Mouse (Mus musculus) c-Kit-positive CD71-positive TER-119-positive erythroid progenitor cells, embryonic 14.5 days (primary cell): Measurements from ENCODE around the gene Neurog2.
A peak's percentile ranks its signal among the peaks of the same experiment; 100 is the strongest.

Experiments
- DNase-seq: peaks from one replicate; pipeline ENCODE4 v3.0.0-alpha.2; 2013; ENCODE audit warnings: low spot score

The Neurog2 gene

DNA sequence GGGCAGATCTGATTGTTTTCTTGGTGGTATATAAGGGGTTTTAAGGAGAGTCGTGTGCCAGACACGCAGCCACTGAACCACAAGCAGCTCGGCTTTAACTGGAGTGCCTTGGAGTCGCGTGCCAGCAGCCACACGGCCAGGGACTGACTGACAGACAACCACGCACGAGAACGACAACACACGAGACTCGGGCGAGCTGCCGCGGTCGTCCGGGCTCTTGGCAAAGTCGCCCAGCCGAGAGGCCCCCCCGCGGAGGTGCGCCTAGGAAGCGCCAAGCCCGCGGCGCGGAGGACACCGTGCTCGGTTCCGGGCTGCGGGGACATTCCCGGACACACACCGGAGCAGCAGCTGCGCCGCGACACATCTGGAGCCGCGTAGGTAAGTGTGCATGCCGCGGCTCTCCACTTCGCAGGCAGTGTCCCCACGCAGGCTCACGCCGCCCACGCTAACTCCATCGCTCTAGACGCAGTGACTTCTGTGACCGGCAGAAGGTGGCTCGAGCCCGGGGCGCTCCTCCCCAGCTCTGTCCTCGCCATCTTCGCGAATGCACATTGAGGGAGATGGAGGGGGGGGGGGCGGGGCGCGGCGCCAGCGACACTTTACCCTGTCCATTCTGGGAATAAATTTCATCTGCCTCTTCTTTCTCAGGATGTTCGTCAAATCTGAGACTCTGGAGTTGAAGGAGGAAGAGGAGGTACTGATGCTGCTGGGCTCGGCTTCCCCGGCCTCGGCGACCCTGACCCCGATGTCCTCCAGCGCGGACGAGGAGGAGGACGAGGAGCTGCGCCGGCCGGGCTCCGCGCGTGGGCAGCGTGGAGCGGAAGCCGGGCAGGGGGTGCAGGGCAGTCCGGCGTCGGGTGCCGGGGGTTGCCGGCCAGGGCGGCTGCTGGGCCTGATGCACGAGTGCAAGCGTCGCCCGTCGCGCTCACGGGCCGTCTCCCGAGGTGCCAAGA, at the start of gene Neurog2:
Neurog2 (plus strand) TSS at position 56 of the 953 bp plus-strand sequence.
- DNase-seq, result no peak

DNA sequence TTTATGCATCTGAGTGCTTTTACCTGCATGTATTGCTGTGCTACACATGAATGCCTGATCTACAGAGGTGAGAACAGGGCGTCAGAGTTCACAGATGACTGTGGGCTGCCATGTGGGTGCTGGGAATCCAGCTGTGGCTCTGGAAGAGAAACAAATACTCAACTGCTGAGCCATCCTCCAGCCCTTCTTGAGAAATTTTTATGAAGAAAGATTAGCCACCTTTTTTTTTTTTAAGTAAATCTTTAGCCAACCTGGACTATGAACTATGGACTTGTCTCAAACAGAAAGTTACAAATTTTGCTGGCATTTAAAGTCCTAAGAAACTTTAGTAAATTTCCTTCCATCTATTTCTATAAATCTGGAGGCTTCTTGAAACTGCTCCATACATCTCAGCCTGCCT, 35.8 kb upstream of the Neurog2 start:
- DNase-seq, result no peak

DNA sequence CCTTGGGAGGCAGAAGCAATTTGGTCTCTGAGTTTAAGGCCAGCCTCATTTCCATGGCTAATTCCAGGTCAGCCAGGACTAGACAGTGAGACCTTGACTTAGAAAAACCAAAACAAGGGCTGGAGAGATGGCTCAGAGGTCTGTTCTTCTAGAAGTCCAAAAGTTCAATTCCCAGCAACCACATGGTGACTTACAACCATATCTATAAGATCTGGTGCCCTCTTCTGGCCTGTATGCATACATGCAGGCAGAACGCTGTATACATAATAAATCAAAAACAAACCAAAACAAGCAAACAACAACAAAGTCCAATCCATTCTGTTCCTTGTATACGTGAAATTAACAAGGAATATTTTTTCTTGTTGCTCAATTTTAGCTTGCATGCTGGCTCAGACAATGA, 24.8 kb upstream of the Neurog2 start:
- no peak for DNase-seq

DNA sequence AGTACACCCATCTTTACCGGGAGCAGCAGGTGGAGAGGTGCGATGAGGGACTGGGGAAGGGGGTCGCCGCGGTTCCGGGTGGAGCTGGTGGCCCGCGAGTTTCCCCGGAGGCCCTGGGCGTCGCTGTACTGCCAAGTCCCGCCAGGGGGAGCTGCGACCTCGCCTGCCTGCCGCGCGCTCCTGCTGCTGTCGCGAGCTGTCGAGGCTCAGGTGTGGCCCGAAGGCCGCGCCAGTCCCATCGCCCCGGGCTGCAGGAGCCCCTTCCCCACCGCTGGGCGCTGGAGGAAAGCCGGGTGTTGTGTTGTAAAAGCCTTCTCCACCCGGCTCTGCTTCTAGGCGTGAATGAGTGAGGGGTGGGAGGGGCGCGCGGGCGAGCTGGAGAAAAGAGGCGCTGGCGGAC, 7.6 kb upstream of the Neurog2 start:
- peak; percentile 53 for DNase-seq

DNA sequence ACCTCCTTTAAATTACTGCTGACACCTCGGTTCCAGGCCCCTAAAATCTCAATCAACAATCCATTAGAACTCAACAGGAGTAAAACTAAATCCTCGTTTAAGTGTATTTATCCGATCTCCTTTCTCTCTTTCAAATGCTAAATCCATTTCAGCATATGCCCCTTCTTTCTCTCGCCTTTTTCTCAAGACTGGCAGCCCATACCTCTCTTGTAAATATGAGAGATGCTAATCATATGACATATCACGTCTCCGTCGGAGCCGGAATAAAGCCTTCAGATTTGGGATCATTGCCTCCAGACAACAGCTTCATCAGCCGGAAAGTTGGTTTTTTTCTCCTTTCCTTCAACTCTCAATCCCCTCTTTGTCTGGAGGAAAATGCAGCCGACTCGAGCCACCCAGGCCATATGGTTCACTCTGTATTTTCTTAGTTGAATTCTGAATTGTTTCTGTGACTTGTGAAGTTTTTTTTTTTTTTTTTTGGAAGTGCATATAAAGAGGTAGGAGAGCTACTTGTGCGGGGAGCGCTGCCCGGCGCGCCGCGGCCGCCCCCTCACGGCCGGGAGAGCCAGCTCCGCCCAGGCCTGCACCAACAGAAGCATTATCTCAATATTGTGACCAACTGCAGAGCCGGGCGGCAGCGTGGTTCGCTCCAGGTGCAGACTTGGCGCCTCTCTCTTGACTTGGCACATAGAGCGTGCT, 7.1 kb upstream of the Neurog2 start:
- peak; percentile 20 for DNase-seq

DNA sequence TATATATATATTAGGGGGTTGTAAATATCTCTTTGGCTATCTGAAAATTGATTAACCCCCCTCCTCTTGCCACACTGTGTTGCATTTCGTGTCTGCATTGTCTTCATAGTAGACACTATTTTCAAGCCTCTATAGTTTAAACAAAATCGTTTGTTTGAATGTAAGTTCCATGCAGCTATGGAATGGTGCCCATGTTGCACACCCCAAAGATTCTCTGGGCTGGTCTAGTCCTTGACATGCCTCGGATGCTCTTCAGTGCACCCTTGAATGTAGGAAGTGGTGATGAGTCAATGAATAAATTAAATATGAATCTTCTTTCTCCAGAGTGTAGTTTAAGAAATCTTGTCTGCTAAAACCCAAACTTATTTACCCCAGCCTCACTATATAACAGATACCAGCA, 6.4 kb upstream of the Neurog2 start:
- DNase-seq, result no peak

DNA sequence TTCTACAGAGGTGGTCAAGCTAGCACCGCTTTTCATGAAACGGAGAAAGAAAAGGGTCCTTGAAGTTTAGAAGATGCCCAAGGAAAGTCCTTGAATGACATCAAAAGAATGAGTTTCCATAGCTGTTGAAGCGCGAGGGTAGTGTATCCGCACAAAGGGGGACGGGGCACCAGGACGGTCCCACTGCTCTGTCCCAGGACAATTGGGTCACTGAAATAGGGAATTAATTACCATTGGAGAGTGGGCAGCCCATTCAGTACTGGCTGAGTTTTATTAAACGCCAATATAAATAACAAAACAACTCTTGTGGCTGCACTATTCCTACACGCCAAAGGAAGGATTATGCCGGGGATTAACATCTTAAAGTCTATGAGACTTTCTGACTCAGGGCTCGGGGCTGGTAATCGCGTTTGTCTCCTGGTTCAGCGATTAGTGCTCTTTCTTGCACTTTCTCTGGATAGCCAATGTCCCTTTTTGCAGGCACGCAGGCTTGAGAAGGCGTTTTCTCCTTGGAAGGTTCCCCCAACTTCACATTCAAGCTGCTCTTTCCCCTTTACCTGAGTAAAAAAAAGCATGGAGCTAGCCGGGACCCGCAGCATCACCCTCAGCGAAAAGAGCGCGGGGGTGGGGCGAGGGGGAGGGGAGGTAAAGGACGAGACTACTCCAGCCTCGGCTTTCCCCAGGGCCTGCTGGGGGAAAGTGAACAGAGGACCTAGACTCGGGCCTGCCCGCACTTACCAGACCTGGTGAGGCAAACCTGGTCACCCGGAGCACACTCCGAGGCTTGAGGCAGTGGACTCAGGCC, 5.6 kb upstream of the Neurog2 start:
- no peak for DNase-seq

DNA sequence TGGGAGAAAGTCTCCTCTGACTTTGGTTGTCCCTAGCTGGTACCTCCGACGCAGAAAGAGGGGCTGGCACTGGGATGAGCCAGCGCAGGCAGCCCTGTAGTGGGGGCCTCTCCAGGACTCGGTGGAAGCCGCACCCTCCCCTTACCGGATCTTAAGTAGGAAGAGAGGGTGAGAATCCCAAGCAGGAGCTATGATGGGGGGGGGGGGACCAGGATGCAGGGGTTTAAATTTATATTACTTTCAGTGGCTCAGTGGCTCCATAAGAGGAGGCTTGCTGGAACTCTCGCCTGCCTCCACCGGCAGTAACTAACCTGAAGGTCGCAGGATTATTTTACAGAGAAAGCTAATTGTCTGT, 5.0 kb upstream of the Neurog2 start:
- DNase-seq, result no peak

DNA sequence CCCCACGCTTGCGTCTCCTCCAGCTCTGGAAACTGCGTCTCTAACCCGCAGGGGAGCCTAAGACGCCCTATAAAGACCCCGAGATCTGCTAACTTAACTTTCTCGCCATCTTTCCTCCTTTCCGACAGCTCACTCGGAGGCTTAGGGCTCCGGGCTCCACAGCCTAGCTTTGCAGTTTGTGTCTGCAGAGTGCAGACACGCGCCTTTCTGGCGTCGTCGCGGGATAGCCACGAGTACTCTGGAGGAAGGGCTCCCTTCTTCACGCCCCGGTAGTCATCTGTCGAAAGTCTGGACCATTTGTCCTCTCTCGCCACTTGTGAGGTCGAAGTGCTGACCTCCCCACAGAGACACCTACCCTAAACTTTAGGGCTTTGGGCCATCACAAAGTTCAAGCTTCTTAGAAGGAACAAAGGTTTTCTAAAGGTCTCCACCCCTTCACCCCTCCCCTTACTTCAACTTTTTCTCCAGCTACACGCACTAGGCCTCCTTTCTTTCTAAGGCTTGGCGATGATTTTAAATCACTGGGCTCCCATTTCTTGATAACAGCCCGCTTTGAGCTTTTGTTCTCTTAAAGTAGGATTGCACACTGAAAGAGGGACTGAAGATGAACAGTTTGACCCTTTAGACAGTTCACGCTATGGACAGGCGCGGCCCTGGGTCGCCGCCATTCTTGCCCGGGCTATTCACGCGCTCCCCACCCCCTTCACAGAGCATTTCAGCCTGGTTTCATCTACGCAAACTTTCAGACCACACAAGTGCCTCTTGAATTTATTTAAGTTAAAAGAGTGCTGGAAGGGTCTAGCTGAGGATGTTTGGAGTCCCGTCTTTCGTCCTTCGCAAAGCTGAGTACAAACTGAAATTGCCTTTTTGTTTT, 4.4 kb upstream of the Neurog2 start:
- DNase-seq, result no peak

DNA sequence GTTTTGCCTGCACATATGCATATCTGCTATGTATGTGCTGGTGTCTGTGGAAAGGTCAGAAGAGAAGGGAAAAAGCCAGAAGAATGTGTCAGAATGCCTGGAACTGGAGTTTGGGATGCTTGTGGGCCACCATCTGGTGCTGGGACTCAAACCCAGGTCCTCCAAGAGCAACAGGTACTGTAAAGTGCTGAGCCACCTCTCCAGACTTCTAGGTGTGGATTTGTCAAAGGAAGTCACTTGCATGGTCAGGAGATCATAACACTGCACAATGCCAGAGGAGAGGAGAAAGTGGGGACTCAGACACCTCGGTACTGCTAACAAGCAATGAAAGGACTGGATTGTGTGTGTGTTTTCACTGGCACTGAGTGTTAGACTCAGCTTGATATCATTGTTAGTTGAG, 2.7 kb upstream of the Neurog2 start:
- no peak for DNase-seq

DNA sequence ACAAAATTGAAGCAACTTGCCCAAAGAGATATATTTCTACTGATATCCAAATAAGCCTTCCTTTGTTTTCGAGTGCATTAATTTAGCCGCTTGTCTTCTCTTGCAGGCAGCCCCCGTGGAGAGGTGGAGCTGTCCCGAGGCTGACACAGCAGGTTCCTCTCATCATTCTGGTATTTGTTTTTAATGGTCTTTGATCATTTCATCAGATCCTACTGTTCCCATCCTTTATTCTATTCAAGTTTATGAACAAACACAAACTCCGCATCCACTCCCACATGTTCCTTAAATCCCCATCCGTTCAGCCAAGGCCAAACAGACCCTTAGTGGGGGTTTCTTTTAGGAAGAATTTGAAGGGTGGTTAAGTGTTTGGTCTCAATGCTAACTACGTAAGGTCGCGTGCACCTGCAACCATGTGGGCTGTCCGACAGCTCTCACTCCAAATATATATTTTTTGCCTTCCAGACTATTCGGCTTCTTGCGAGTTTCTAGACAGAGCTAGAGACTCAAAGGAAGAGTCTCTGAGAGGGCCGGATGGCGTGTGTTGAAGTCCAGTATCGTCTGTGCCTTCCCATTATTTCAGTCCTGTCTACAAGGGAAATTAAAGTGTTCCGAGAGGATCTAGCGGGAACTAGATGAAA, 2.1 kb upstream of the Neurog2 start:
- no peak for DNase-seq

DNA sequence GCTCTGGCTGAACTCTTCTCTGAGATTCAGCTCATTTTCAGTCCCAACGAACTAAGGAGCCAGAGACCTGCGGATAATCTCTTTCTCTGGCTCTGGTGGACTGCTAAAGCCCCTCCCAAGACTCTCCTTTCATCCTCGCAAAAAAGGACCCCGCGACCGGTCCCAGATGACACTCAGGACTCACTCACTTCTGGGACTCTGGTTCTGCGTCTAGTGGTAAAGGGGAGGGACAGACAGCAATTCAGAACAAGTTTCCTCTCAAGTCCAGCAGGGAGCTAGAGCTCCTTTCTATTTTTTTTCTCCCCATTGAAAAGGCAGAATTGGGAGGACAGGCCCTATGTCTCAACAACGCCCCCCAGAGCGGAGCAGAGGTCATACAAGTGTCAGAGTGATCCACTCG, 1.4 kb upstream of the Neurog2 start:
- DNase-seq, result no peak

DNA sequence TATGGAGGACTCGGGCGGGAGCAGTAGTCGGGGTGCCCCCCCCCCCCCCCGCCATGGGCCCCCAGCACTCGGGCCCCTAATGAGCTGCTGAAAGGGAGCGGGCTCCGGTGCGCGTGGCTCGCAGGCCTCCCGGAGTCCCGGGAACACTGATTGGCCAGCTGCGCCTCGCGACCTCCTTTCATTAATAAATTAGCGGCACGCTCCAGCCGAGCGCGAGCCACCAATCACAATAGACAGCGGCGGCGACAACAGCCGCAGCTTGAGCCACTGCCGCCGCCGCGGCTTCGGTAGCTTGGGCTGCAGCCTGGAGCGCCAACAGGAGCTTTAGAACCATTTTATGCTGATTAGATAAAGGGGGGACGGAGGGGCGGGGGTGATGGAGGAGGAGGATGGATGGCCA, 404 bp upstream of the Neurog2 start:
- DNase-seq, result no peak

DNA sequence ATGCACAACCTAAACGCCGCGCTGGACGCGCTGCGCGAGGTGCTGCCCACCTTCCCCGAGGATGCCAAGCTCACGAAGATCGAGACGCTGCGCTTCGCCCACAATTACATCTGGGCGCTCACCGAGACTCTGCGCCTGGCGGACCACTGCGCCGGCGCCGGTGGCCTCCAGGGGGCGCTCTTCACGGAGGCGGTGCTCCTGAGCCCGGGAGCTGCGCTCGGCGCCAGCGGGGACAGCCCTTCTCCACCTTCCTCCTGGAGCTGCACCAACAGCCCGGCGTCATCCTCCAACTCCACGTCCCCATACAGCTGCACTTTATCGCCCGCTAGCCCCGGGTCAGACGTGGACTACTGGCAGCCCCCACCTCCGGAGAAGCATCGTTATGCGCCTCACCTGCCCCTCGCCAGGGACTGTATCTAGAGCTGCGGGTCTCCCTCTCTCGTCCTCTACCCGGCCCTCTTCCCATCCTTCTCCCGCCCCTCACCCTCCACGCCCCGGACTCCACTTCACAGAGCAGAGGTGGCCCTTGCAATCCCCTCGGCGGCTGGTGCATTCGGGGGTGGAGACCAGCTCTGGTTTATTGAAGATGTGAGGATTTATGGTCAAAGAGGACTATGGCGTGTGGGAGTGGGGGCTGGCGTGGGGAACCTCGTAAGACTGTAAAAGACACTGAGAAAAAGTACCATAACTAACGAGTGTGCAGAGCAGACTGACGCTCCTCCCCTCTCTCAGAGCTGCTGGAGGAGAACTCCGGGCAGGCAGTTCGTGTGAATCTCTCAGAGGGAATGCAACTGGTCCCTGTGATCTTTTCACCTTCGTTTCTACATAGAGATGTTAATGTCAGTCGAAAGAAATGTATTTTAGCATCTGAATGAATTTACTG, 1.4 kb downstream of the Neurog2 start:
- DNase-seq, result peak; percentile 52

DNA sequence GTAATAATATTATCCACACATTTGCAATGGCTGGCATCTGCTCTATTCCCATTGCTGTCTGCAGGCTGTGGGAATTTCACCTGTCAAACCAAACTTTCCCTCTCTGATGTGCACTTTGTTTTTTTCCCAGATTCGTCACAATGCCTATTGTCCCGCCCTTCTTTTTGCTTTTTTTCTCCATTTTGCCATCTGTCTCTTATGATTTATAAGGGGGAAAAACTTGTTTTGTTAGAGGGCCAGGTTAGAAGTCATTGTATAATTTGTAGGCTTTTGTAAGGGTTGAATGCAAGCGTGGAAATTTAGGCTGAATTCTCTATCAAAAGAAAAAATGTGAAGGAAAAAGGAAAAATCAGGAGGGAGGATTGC, 2.0 kb downstream of the Neurog2 start:
- DNase-seq, result no peak

DNA sequence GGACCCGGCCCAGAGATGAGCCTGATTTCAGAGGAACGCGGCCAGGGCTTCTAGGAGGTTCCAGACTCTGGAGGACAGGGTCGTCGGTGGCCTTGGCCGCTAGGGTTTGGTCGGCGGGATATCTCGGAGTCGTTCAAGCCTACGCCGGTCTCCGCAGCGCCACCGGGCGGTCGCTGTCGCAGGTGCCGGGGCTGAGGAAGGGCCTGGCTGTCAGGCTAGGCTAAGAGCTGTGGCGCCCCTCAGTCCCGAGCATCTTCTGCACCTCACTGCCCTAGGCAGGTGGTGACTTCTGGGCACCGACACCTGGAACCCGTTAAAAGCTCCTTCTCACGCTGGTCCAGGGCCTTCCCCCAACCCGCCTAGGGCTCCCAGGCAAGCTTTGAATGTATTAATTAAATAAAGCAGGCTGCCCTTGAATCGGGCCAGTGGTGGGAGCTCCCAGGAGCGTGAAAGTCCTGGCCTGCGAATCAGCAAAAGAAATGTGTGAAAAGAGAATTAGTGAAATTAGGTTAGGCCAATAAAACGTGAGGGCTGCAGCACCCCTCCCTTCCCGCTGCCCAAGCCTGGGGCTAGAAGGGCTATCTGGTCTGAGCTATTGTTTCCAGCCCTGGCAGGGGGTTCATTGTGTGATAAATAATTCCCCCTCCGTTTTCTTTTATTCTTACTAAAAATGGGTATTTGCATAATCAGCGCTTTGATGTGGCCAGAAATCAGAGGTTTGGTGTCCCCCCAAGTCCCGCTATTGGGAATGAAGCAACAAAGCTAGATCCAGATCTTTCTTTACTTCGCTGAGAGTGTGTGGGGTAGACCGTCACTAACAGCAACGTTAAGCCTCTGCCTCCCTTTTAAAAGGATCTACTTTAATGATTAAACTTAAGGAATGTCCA, 7.2 kb downstream of the Neurog2 start:
- DNase-seq, result no peak

DNA sequence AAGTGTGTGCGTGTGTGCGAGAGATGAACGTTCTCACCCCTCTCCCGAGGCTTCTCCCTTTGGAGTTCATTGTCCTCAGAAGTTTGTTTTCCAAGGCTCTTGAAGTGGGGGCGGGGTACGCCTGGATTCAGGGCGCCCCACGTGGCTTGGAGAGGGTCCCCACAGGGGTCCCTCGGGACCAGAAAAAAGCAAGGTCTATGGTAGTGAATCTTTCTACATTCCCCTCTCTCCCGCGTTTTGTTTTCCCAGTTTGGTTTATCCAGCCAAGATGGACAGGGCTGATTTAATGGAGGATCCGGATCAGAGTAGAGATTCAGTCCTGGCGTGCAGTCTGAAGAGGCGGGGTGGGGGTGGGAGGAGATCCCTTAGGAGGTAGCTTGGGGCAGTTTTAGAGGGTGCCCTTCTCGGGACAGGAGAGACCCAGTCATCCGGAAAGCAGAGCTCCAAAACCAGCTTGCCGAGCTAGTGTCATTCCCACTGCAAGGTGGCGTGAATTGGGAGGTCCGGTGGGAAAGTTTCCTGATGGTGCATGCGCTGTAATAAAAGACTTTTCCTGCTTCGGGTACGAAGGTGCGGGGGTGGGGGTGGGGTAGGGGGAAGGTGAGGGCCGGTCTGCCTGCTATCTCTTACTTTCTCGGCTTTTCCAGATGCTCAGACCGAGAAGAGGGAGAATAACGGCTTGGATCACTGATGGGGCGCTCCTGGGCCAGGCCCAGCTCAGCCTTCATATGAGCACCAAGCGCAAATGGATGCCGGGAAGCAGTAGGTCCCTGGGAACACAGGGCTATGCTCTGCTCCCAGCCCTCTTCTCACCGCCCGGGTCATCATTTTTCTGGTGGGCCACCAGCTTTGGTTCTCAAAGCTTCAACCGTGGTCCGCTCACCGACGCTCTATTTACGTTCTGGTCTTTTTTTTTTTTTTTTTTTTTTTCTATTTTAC, 8.1 kb downstream of the Neurog2 start:
- DNase-seq, result no peak

DNA sequence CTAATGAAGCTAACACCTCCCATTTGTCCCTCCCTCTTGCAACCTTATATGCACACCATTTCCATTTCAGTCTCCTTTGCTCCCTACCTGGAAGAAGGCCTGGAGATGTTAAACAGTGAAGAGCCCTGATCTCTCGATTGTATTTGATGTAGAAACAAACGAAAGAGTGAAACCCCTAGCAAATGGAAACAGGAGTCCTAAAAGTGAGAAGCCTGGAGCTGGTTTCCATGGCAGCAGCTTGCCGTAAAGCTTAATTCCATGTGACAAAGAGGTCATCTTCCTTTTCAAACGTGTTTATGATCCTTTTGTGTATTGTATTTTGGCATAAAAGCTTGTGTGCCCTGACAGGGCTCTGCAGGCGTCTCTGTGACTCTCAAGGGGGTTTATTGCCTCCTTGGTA, 9.3 kb downstream of the Neurog2 start:
- no peak for DNase-seq
